Mouse (Mus musculus) hindbrain, postnatal 0 days (tissue): ENCODE measurements around the gene Col9a2. TPM values are rescaled to one million over a fixed set of nuclear protein-coding genes. Genes with fewer than 3 reads are reported as not detected.

Experiments used
- ATAC-seq: fragments of 200-750 bp; cut with Nextera tagmentation; 2 replicates; pipeline ENCODE4 v1.8.0; 2017; ENCODE audit warnings: mild to moderate bottlenecking, moderate TSS enrichment, moderate library complexity
- DNase-seq: peaks from one replicate; pipeline ENCODE4 v3.0.0-alpha.2; 2015; ENCODE audit warnings: low spot score
- H3K27ac ChIP-seq: fragments of 300-500 bp; sonication (generic); 2 replicates; pipeline ENCODE4 v1.5.1; 2014; ENCODE audit warnings: mild to moderate bottlenecking
- H3K27me3 ChIP-seq: fragments of 300-500 bp; sonication (generic); 2 replicates; pipeline ENCODE4 v1.6.1; 2014; ENCODE audit warnings: low read length, mixed read lengths; ENCODE audit not compliant: insufficient read depth
- H3K36me3 ChIP-seq: fragments of 300-500 bp; sonication (generic); 2 replicates; pipeline ENCODE4 v1.6.1; 2014; ENCODE audit warnings: low read length, mixed read lengths; ENCODE audit not compliant: insufficient read depth
- H3K4me1 ChIP-seq: fragments of 300-500 bp; sonication (generic); 2 replicates; pipeline ENCODE4 v1.6.1; 2014; ENCODE audit warnings: antibody characterized with exemption, low read length, mixed read lengths; ENCODE audit not compliant: insufficient read depth
- H3K4me2 ChIP-seq: fragments of 300-500 bp; sonication (generic); 2 replicates; pipeline ENCODE4 v1.6.1; 2014; ENCODE audit warnings: low read depth, mild to moderate bottlenecking, low read length, moderate library complexity, mixed read lengths
- H3K4me3 ChIP-seq: fragments of 300-500 bp; sonication (generic); 2 replicates; pipeline ENCODE4 v1.5.1; 2014; ENCODE audit warnings: low read length
- H3K9ac ChIP-seq: fragments of 300-500 bp; sonication (generic); replicated peaks from 2 replicates; pipeline ENCODE4 v1.6.1; 2014; ENCODE audit warnings: mild to moderate bottlenecking, low read length, moderate library complexity, mixed read lengths
- H3K9me3 ChIP-seq: fragments of 300-500 bp; sonication (generic); 2 replicates; pipeline ENCODE4 v1.6.1; 2016; ENCODE audit warnings: low read length, mixed read lengths
- CTCF ChIP-seq: IDR thresholded peaks from 2 replicates; pipeline ENCODE4 v1.5.1; 2016; ENCODE audit warnings: antibody characterized with exemption, control low read depth, low read depth
- WGBS: fragments of 180-500 bp; shearing (Covaris S2); extraction: QIAGEN DNeasy Blood & Tissue Kit; methylation state at CpG from one replicate; pipeline ENCODE4 v1.1.7; 2014; 5-methylcytosine and 5-hydroxymethylcytosine counted together
- polyA plus RNA-seq: library from polyadenylated mRNA; unstranded; fragments of >200 nt; fragmentation: Nextera tagmentation; extraction: Ambion mirVana; gene quantifications from 2 replicates; pipeline ENCODE4 v1.2.1, GENCODE M21; 2015
- total RNA-seq: library from RNA; depleted of rRNA; stranded (reverse); fragments of >200 nt; gene quantifications from 2 replicates; pipeline ENCODE4 v1.2.3, GENCODE M21; 2014

The Col9a2 gene
- total and polyA plus RNA-seq, 2 experiments from 2014 or later = 23.8 to 39.8 TPM

DNA sequence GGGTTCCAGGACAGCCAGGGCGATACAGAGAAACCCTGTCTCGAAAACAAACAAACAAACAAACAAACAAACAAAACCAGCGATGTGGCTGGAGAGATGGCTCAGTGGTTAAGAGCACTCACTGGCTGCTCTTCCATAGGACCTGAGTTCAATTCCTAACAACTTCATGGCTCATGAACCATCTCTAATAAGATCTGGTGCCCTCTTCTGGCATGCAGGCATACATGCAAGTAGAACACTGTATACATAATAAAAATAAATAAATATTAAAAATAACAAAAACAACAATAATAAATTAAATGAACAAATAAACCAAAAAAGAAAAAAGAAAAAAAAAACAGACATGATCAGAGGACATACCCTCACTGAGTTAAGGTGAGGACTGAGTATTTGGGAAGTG lies 9.6 kb upstream of the Col9a2 start:
- H3K9ac ChIP-seq = no peak overlapping the region
- no peak overlapping the region for H3K4me2 ChIP-seq
- WGBS = 87% methylated on average over 3 of the region's 3 CpGs
- H3K9me3 ChIP-seq = no peaks in the 10 kb centered on the region
- ATAC-seq (no peak), DNase-seq (no peak)
- H3K4me1 ChIP-seq = no peaks in the 10 kb centered on the region
- no peak; the same call in 1 of the 2 replicates for TF ChIP-seq CTCF
- H3K4me3 ChIP-seq = no peak overlapping the region
- H3K36me3 ChIP-seq = no peaks in the 10 kb centered on the region
- H3K27ac ChIP-seq = no peak overlapping the region
- no peaks in the 10 kb centered on the region for H3K27me3 ChIP-seq

DNA sequence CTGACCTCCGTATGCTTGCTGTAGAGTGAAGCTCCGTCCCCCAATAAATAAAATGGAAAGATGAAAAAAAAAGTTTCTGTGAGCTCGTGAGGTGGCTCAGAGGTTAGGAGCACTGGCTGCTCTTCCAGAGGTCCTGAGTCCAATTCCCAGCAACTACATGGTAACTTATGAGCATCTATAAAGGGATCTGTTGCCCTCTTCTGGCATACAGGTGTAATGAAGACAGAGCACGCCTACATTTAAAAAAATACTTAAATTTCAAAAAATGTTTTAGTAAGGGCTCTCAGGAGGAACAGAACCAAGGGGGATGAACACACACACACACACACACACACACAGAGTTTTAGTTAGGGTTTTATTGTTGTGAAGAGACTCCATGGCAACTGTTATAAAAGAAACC lies 7.7 kb upstream of the Col9a2 start:
- Histone ChIP-seq H3K36me3 (no peaks in the 10 kb centered on the region), H3K4me2 (no peak overlapping the region), H3K27me3 (no peaks in the 10 kb centered on the region), H3K27ac (no peak overlapping the region), H3K9ac (no peak overlapping the region), H3K4me3 (no peak overlapping the region), H3K4me1 (no peaks in the 10 kb centered on the region), H3K9me3 (no peaks in the 10 kb centered on the region)
- WGBS = 62% methylated on average over 4 of the region's 4 CpGs
- no peak for ATAC-seq
- DNase-seq = no peak
- peak; percentile 54 for TF ChIP-seq CTCF

DNA sequence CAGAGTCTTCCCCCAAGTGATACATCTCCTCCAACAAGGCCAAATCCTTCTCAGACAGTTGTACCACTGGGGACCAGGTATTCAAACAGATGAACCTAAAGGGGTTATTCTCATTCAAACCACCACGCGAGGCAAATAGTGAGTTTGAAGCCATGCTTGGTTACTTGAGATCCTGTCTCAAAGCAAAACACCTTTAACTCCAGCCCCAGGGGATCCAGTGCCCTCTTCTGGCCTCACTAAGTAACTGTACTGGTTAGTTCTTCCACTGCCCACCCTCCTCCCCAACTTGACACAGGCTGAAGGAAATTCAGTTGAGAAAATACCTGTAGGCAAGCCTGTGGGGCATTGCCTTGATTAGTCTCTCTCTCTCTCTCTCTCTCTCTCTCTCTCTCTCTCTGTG lies 6.2 kb upstream of the Col9a2 start:
- ATAC-seq (no peak), DNase-seq (no peak)
- WGBS = 77% methylated on average over 2 of the region's 2 CpGs
- Histone ChIP-seq H3K36me3 (no peaks in the 10 kb centered on the region), H3K27me3 (no peaks in the 10 kb centered on the region), H3K4me1 (no peaks in the 10 kb centered on the region), H3K9ac (no peak overlapping the region), H3K4me3 (no peak overlapping the region), H3K27ac (no peak overlapping the region), H3K4me2 (no peak overlapping the region), H3K9me3 (no peaks in the 10 kb centered on the region)
- TF ChIP-seq CTCF = peak; percentile 31

DNA sequence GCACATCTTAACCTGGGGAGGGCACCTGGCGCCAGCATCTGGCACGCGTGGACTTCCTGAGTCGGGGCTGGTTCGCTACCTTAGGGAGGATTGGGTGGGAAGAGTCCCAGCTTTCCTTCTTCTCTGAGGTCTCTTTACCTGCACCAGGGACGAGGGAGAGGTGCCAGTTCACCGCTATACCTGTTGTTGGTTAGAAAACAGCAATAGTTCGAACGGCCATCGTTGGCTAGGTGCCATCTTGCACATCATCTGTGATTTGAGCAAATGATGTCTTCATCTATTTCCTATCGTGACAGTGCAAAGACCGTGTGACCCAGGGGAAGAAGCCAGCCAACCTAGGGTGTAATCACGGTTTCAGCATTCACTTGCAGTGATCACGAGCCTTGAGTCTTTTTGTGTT lies 1.1 kb downstream of the Col9a2 start:
- Histone ChIP-seq H3K4me2 (peak overlapping the region; percentile 63), H3K27ac (peak overlapping the region; percentile 75; the same call in 1 of the 2 replicates), H3K4me1 (peaks cover 5% of the 10 kb centered on the region; the same call in 1 of the 2 replicates), H3K4me3 (peak overlapping the region; percentile 40), H3K27me3 (no peaks in the 10 kb centered on the region), H3K9ac (peak overlapping the region; percentile 54; the same call in 1 of the 2 replicates), H3K9me3 (no peaks in the 10 kb centered on the region), H3K36me3 (no peaks in the 10 kb centered on the region)
- no peak for TF ChIP-seq CTCF
- 48% methylated on average over 14 of the region's 14 CpGs for WGBS
- ATAC-seq (no peak), DNase-seq (no peak)

DNA sequence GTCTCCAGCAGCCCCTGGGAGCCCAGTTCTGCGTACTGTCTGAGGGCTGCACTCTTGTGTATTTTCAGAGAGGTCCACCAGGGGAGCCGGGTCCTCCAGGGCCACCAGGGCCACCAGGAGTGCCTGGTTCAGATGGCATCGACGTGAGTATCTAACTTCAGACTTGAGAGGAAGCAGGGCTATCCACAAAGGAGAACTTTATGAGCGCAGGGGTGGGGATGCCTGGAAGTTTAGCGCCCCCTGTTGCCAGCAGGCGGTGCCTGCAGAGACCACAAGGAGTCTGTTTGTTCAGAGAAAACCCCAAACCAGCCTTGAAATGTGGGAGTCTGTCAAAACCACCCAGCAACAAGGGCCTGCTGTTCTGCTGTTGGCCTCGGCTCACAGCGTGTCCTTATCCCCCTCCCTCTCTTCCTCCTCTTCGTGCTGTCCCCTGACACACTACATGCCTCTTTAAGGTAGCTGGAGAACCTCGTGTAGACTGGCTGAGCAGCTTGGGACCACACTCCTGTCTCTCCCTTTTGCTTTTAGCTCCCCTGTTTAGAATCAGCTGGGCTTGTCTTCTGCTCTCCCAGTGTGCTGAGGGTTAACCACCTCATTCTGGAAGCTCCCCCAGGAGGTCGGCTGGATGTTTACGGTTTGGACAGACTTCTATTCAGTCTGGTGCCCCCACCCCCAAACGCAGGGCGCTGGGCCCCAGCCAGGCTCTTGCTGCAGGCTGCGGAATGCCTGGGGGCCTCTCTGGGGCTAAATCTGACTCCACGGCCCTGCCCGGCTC lies 1.9 kb downstream of the Col9a2 start:
- WGBS = 10% methylated on average over 18 of the region's 18 CpGs
- Histone ChIP-seq H3K4me2 (peak overlapping the region; percentile 63), H3K4me3 (no peak overlapping the region), H3K36me3 (no peaks in the 10 kb centered on the region), H3K27me3 (no peaks in the 10 kb centered on the region), H3K4me1 (peaks cover 5% of the 10 kb centered on the region; the same call in 1 of the 2 replicates), H3K9me3 (no peaks in the 10 kb centered on the region), H3K9ac (0 out of 2 replicates have a peak overlapping the region, but pooled peaks have one; percentile 4), H3K27ac (peak overlapping the region; percentile 75)
- peak; percentile 85 for ATAC-seq
- peak; percentile 87 for DNase-seq
- TF ChIP-seq CTCF = peak; percentile 81

DNA sequence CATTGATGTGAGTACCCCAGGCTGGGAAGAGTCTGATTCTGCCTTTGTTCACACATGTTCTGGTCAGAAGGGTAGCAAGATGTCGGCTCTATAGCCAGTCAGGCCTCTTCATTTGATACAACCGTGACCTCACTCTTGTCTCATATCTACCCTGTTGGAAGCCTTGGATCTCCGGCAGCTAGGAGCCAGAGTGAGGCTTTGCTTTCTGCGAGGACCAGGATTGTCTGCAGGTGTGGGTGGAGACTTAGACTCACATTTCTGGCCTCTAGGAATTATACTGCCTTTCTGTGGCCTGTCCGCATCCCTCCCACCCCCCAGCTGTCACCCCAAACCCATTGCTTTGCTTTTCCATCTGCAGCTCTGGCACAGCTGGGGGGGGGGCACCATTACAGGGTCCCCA lies 3.3 kb downstream of the Col9a2 start:
- H3K9me3 ChIP-seq = no peaks in the 10 kb centered on the region
- no peak overlapping the region for H3K9ac ChIP-seq
- H3K4me1 ChIP-seq = peaks cover 5% of the 10 kb centered on the region; the same call in 1 of the 2 replicates
- no peak for TF ChIP-seq CTCF
- H3K27ac ChIP-seq = peak overlapping the region; percentile 75; the same call in 1 of the 2 replicates
- 39% methylated on average over 5 of the region's 5 CpGs for WGBS
- ATAC-seq = no peak
- DNase-seq = no peak
- H3K4me3 ChIP-seq = no peak overlapping the region
- no peaks in the 10 kb centered on the region for H3K27me3 ChIP-seq
- H3K36me3 ChIP-seq = no peaks in the 10 kb centered on the region
- H3K4me2 ChIP-seq = no peak overlapping the region

DNA sequence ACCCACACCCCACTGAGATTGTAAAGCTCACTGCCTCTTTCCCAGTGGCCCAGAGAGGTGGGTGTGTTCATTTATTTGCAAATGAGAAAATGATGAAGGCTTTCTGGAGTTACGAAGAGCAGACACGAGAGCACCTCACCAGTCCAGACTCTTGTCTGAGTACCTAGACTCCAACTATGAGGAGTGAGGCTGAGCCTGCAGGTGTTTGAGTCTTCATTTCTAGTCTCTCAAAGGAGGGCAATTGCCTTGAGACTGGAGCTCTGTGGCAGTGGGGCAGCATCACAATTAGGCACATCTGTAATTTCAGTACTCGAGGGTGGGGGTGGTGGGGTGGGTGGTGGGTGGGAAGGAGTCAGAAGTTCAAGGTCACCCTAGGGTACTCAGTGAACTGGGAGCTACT lies 3.8 kb downstream of the Col9a2 start:
- Histone ChIP-seq H3K9ac (no peak overlapping the region), H3K27me3 (no peaks in the 10 kb centered on the region), H3K4me2 (no peak overlapping the region), H3K9me3 (no peaks in the 10 kb centered on the region), H3K4me1 (peaks cover 5% of the 10 kb centered on the region; the same call in 1 of the 2 replicates), H3K27ac (no peak overlapping the region), H3K36me3 (no peaks in the 10 kb centered on the region), H3K4me3 (no peak overlapping the region)
- DNase-seq = no peak
- TF ChIP-seq CTCF = no peak
- no peak for ATAC-seq
- WGBS = 62% methylated on average over 3 of the region's 3 CpGs
